Mouse (Mus musculus) testis, adult 2 months (tissue): ENCODE results near the gene Speg. TPM values are rescaled to one million over a fixed set of nuclear protein-coding genes. Genes with fewer than 3 reads are reported as not detected.

ENCODE experiments used
- H3K27ac ChIP-seq: fragments of 200-500 bp; 2 replicates; pipeline ENCODE4 v1.5.1; 2012; ENCODE audit warnings: low read depth, low read length; ENCODE audit not compliant: control insufficient read depth, insufficient read depth
- H3K27me3 ChIP-seq: fragments of 200-500 bp; 2 replicates; pipeline ENCODE4 v1.6.1; 2012; ENCODE audit warnings: mild to moderate bottlenecking, low read length, moderate library complexity; ENCODE audit not compliant: control insufficient read depth, insufficient read depth
- H3K36me3 ChIP-seq: fragments of 200-500 bp; 2 replicates; pipeline ENCODE4 v1.6.1; 2012; ENCODE audit warnings: mild to moderate bottlenecking, low read length; ENCODE audit not compliant: control insufficient read depth, insufficient read depth
- H3K4me1 ChIP-seq: fragments of 200-500 bp; 2 replicates; pipeline ENCODE4 v1.6.1; 2012; ENCODE audit warnings: low read length; ENCODE audit not compliant: control insufficient read depth, insufficient read depth
- H3K4me3 ChIP-seq: fragments of 200-500 bp; 2 replicates; pipeline ENCODE4 v1.5.1; 2012; ENCODE audit warnings: low read depth, mild to moderate bottlenecking, low read length, moderate library complexity, mixed read lengths; ENCODE audit not compliant: control insufficient read depth
- CTCF ChIP-seq: fragments of 200-500 bp; IDR thresholded peaks from 2 replicates; pipeline ENCODE4 v1.5.1; 2012; ENCODE audit warnings: low read depth, mild to moderate bottlenecking, inconsistent platforms, low read length, moderate library complexity; ENCODE audit not compliant: control insufficient read depth, insufficient read depth, insufficient replicate concordance
- POLR2A ChIP-seq: fragments of 200-500 bp; IDR thresholded peaks from 2 replicates; pipeline ENCODE4 v1.6.1; 2012; ENCODE audit warnings: low read depth, mild to moderate bottlenecking, inconsistent platforms, low read length, moderate library complexity; ENCODE audit not compliant: control insufficient read depth
- polyA plus RNA-seq: library from polyadenylated mRNA; depleted of rRNA; stranded (reverse); fragments of >200 nt; gene quantifications from 2 replicates; pipeline ENCODE4 v1.2.3, GENCODE M21; 2012

Gene Speg
- polyA plus RNA-seq, 1 experiment: 1.4 TPM

- peak overlapping the region; percentile 11 for H3K4me3 ChIP-seq
- H3K36me3 ChIP-seq: no peaks in the 10 kb centered on the region
- H3K27me3 ChIP-seq: no peaks in the 10 kb centered on the region; the same call in 1 of the 2 replicates
- H3K4me1 ChIP-seq: peaks cover 9% of the 10 kb centered on the region
- H3K27ac ChIP-seq: no peak overlapping the region
- TF ChIP-seq POLR2A (no peak), CTCF (no peak)
Observed at GRCm38 (mm10) chr1:75458025-75458788, 83.1 kb downstream of the Speg start.

- Histone ChIP-seq H3K36me3 (no peaks in the 10 kb centered on the region), H3K4me1 (peaks cover 9% of the 10 kb centered on the region), H3K4me3 (peak overlapping the region; percentile 11), H3K27ac (no peak overlapping the region), H3K27me3 (no peaks in the 10 kb centered on the region; the same call in 1 of the 2 replicates)
- TF ChIP-seq POLR2A: no peak
- TF ChIP-seq CTCF: no peak
Observed at GRCm38 (mm10) chr1:75458789-75459684, 83.9 kb downstream of the Speg start.

DNA sequence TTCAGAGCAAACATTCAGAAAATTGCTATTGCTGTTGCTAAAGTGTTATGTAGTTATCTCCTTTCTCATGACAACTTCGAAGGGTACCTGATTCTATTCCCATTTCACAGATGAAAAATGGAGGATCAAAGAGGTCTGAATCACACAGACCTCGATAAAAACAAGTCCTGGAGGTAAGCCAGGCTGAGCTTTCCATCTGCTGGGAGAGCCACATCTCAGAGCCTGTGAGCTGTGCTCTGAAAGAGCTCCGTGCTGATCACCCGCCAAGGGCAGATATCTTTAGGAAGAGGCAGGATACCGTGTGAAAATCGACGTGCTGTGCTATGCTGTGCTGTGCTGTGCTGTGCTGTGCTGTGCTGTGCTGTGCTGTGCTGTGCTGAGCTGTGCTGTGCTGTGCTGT, 85.2 kb downstream of the Speg start:
- Histone ChIP-seq H3K4me3 (no peak overlapping the region), H3K36me3 (no peaks in the 10 kb centered on the region), H3K4me1 (peaks cover 9% of the 10 kb centered on the region), H3K27me3 (no peaks in the 10 kb centered on the region; the same call in 1 of the 2 replicates), H3K27ac (no peak overlapping the region)
- TF ChIP-seq CTCF (no peak), POLR2A (no peak)

DNA sequence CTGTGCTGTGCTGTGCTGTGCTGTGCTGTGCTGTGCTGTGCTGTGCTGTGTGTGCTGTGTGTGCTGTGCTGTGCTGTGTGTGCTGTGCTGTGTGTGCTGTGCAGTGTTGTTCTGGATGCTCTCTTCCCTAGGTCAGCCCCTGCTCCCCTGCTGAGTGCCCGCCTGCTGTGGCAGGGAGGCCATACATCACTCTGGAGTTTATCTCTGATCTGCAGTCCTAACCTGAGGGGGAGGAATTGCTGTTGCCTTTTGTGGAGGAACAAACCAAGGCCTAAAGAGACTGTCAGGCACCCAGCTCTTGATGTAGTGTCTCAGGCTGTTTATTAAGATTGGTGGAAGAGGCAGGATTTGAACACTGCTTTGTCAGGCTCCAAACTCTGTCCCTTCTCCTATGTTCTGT, 87.5 kb downstream of the Speg start:
- Histone ChIP-seq H3K4me1 (peaks cover 4% of the 10 kb centered on the region), H3K27ac (no peak overlapping the region), H3K36me3 (no peaks in the 10 kb centered on the region), H3K27me3 (no peaks in the 10 kb centered on the region; the same call in 1 of the 2 replicates), H3K4me3 (no peak overlapping the region)
- TF ChIP-seq CTCF (no peak), POLR2A (no peak)

DNA sequence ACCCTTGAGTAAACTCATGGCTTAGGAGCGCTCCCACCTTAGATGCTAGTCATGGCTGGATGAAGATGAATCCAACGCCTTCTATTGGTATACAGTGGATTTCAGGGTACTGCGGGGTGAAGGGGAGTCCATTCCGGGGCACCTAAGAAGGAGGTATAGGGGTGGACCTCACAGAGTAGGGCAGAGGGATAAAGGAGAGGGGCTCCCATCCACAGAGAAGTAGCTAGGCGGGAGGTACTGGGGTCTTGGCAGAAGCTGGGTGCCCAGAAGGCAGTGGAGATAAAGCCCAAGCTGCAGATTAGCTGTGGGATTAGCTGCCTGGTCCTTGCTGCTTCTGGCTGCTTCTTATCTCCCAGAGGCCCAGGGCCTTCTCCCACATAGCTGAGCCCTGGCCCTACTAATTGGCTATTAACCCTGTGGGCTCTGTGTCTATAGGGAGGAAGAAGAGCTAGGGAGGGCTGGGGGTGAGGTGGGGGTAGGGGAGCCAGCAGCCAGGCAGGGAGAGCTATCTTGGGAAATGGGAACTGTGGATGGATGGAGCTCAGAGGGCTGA, 88.6 kb downstream of the Speg start:
- H3K4me1 ChIP-seq: peaks cover 2% of the 10 kb centered on the region; the same call in 1 of the 2 replicates
- no peak overlapping the region for H3K27ac ChIP-seq
- H3K27me3 ChIP-seq: no peaks in the 10 kb centered on the region
- TF ChIP-seq CTCF (no peak), POLR2A (no peak)
- H3K36me3 ChIP-seq: no peaks in the 10 kb centered on the region
- H3K4me3 ChIP-seq: no peak overlapping the region

- Histone ChIP-seq H3K27ac (peak overlapping the region; percentile 71), H3K36me3 (no peaks in the 10 kb centered on the region), H3K4me3 (no peak overlapping the region), H3K4me1 (no peaks in the 10 kb centered on the region), H3K27me3 (no peaks in the 10 kb centered on the region)
- TF ChIP-seq CTCF: peak; percentile 68
- TF ChIP-seq POLR2A: no peak
Observed at GRCm38 (mm10) chr1:75467215-75467927, 92.3 kb downstream of the Speg start.

DNA sequence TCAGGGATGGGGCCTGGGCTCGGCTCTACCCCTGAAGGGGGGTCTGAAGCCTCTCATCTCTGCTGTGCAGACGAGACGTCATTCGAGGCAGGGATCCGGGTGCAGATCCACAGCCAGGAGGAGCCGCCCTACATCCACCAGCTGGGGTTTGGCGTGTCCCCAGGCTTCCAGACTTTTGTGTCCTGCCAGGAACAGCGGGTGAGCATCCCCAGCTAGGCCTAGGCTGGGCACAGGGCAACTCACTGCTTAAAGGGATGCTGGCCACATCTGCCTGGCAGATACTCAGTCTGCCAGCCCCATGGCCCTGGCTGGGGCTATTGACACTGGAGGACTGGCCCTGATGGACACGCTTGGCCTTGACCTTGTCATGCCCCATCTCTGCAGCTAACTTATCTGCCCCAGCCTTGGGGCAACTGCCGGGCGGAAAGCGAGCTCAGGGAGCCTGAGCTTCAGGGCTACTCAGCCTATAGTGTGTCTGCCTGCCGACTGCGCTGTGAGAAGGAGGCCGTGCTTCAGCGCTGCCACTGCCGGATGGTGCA, 94.3 kb downstream of the Speg start:
- no peak overlapping the region for H3K4me3 ChIP-seq
- TF ChIP-seq POLR2A: no peak
- no peak for TF ChIP-seq CTCF
- peak overlapping the region; percentile 19; the same call in 1 of the 2 replicates for H3K27ac ChIP-seq
- H3K27me3 ChIP-seq: no peaks in the 10 kb centered on the region
- H3K4me1 ChIP-seq: no peaks in the 10 kb centered on the region
- no peaks in the 10 kb centered on the region for H3K36me3 ChIP-seq
